Mouse (Mus musculus): Measurements from ENCODE around the gene Rnase1.

GRCm38 (mm10) chr14:51131086-51131815 is 15.3 kb downstream of the Rnase1 start:
- no peak for TF ChIP-seq CTCF (IDR thresholded peaks at IDR 0.05; ENCODE audit: control insufficient read depth, insufficient read depth, insufficient replicate concordance, low read depth, low read length)
- TF ChIP-seq POLR2A (IDR thresholded peaks at IDR 0.05; ENCODE audit: control insufficient read depth, low read depth, low read length): no peak

Data from testis, adult 2 months (tissue).